Mouse (Mus musculus) right cerebral cortex, postnatal 36 days (tissue): ENCODE results near the gene Krtap5-3.
A peak's percentile ranks its signal among the peaks of the same experiment; 100 is the strongest.
"Not testable (repeated sequence)": the region's sequence is repeated elsewhere in the genome, so short reads cannot be mapped to it uniquely, and the experiment has no call there.

ENCODE experiments used
- DNase-seq, 2 experiments: peaks; one replicate each; pipeline ENCODE4 v3.0.0; 2022; ENCODE audit warnings: low spot score in 2 of 2, mixed read lengths in 1 of 2

Krtap5-3 gene

GRCm38 (mm10) chr7:142201064-142201463, at the start of gene Krtap5-3:
Gene Krtap5-3, plus strand, starts transcription at chr7:142201364.
- no peak for DNase-seq

- no peak for DNase-seq
Observed at GRCm38 (mm10) chr7:142152191-142152590, 49.0 kb upstream of the Krtap5-3 start.

- no peak for DNase-seq
Observed at GRCm38 (mm10) chr7:142155308-142155707, 45.9 kb upstream of the Krtap5-3 start.

- not testable (repeated sequence) for DNase-seq
Observed at GRCm38 (mm10) chr7:142157013-142157412, 44.2 kb upstream of the Krtap5-3 start, which contains the start of gene Gm29735. Gene Gm29735, minus strand, starts transcription at chr7:142157113.

GRCm38 (mm10) chr7:142159366-142159765, 41.8 kb upstream of the Krtap5-3 start:
- no peak for DNase-seq

- not testable (repeated sequence) for DNase-seq
Observed at GRCm38 (mm10) chr7:142165639-142166038, 35.5 kb upstream of the Krtap5-3 start, which contains the start of gene Gm4553. Gene Gm4553, minus strand, starts transcription at chr7:142165739.

GRCm38 (mm10) chr7:142169836-142170235, 31.3 kb upstream of the Krtap5-3 start:
- no peak for DNase-seq

- not testable (repeated sequence) for DNase-seq
Observed at GRCm38 (mm10) chr7:142175905-142176304, 25.3 kb upstream of the Krtap5-3 start, which contains the start of gene Krtap5-2. Gene Krtap5-2, minus strand, starts transcription at chr7:142176005.

GRCm38 (mm10) chr7:142178685-142179084, 22.5 kb upstream of the Krtap5-3 start:
- peak in 1 of 2 experiments; percentile 4 for DNase-seq

GRCm38 (mm10) chr7:142181021-142181420, 20.1 kb upstream of the Krtap5-3 start:
- no peak for DNase-seq

- DNase-seq: no peak
Observed at GRCm38 (mm10) chr7:142188156-142188555, 13.0 kb upstream of the Krtap5-3 start.

GRCm38 (mm10) chr7:142190289-142190688, 10.9 kb upstream of the Krtap5-3 start, which contains the start of gene Gm10153:
Gene Gm10153, minus strand, starts transcription at chr7:142190389.
- no peak for DNase-seq

GRCm38 (mm10) chr7:142198748-142199147, 2.4 kb upstream of the Krtap5-3 start:
- DNase-seq: no peak

- no peak for DNase-seq
Observed at GRCm38 (mm10) chr7:142205488-142205887, 4.3 kb downstream of the Krtap5-3 start.

GRCm38 (mm10) chr7:142206891-142207290, 5.7 kb downstream of the Krtap5-3 start:
- DNase-seq: not testable (repeated sequence)

- DNase-seq: no peak
Observed at GRCm38 (mm10) chr7:142211559-142211958, 10.4 kb downstream of the Krtap5-3 start, which contains the start of gene Gm7579. Gene Gm7579, plus strand, starts transcription at chr7:142211859.

- DNase-seq: not testable (repeated sequence)
Observed at GRCm38 (mm10) chr7:142212136-142212535, 11.0 kb downstream of the Krtap5-3 start.

- no peak for DNase-seq
Observed at GRCm38 (mm10) chr7:142224518-142224917, 23.4 kb downstream of the Krtap5-3 start.

GRCm38 (mm10) chr7:142229871-142230270, 28.7 kb downstream of the Krtap5-3 start, which contains the start of gene Krtap5-5:
Gene Krtap5-5, minus strand, starts transcription at chr7:142229971.
- DNase-seq: not testable (repeated sequence)

- no peak for DNase-seq
Observed at GRCm38 (mm10) chr7:142231540-142231939, 30.4 kb downstream of the Krtap5-3 start.

GRCm38 (mm10) chr7:142240978-142241377, 39.8 kb downstream of the Krtap5-3 start, which contains the start of gene Gm40460:
Gene Gm40460, minus strand, starts transcription at chr7:142241078.
- no peak for DNase-seq

GRCm38 (mm10) chr7:142249824-142250223, 48.7 kb downstream of the Krtap5-3 start:
- DNase-seq: no peak
